Mouse (Mus musculus): ENCODE measurements around the gene Parn. TPM values are rescaled to one million over a fixed set of nuclear protein-coding genes. Genes with fewer than 3 reads are reported as not detected.

The Parn gene
- total and polyA plus RNA-seq, 3 experiments, result 48.7 to 88.6 (median 62.6) TPM

DNA sequence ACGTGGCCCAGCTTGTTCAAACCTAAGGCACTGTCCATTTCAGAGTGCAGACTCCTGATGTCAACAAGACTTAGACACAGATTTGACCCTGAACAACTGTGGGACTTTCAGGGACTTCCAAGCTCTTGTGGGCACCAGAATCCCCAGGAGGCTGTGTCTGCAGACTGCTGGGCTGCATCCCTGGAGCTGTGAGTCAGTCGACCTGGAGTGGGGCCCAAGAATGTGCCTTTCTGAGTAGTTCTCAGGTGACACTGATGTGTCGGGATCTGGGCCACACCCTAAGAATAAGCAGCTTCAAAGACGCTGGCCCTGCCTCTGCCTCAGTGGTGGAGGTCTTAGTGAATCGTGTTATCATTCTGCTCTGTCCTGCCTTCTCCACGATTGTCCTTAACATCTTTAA, 146.6 kb downstream of the Parn start:
- dilution Hi-C loops (cut with MboI; ENCODE audit: extremely low pct_ligation_motif_present, extremely low pct_unique_long_range_greater_than_20kb, low sequenced_read_pairs) (no loop called here), in situ Hi-C loops (cut with MboI; ENCODE audit: low pct_ligation_motif_present, low pct_unique_long_range_greater_than_20kb, low sequenced_read_pairs) (no loop called here)
- no peak overlapping the region for H3K27ac ChIP-seq (ENCODE audit: insufficient read depth, low read depth)
- H3K79me2 ChIP-seq (replicated peaks; ENCODE audit: control insufficient read depth, extremely low read depth, insufficient read depth, poor library complexity, severe bottlenecking), result no peaks in the 10 kb centered on the region
- no peak for DNase-seq (ENCODE audit: extremely low read depth)
- no peak overlapping the region for H3K4me2 ChIP-seq (ENCODE audit: insufficient read depth, low read depth, poor library complexity, severe bottlenecking)
- H3K9ac ChIP-seq (ENCODE audit: insufficient read depth, low read depth), result no peak overlapping the region
- no peaks in the 10 kb centered on the region for H3K9me3 ChIP-seq (replicated peaks; ENCODE audit: low read length)
- H3K4me1 ChIP-seq (ENCODE audit: control insufficient read depth in 1 of 2, insufficient read depth in 2 of 2), result no peaks in the 10 kb centered on the region
- TF ChIP-seq JUND (conservative IDR thresholded peaks at IDR 0.05; ENCODE audit: low read depth, low read length), result no peak
- TF ChIP-seq ZKSCAN1 (IDR thresholded peaks at IDR 0.05; ENCODE audit: borderline replicate concordance, low read depth, low read length), result no peak
- no peak for TF ChIP-seq GABPA (IDR thresholded peaks at IDR 0.05; ENCODE audit: insufficient replicate concordance, low read depth, low read length)
- TF ChIP-seq HCFC1 (IDR thresholded peaks at IDR 0.05; ENCODE audit: low read depth, low read length), result no peak
- no peak for TF ChIP-seq CTCF (conservative IDR thresholded peaks at IDR 0.05 in 1 of 2, IDR thresholded peaks at IDR 0.05 in 1 of 2; ENCODE audit: low read depth in 2 of 2, low read length in 2 of 2)
- TF ChIP-seq KAT2A (IDR thresholded peaks at IDR 0.05; ENCODE audit: insufficient replicate concordance, low read length), result no peak
- no peak for TF ChIP-seq ETS1 (conservative IDR thresholded peaks at IDR 0.05; ENCODE audit: low read depth, low read length)
- TF ChIP-seq ZC3H11A (IDR thresholded peaks at IDR 0.05; ENCODE audit: low read depth, low read length), result no peak
- no peak for TF ChIP-seq CHD2 (IDR thresholded peaks at IDR 0.05; ENCODE audit: low read length)
- TF ChIP-seq MEF2A (IDR thresholded peaks at IDR 0.05; ENCODE audit: borderline replicate concordance, low read depth, low read length), result no peak
- TF ChIP-seq ZMIZ1 (IDR thresholded peaks at IDR 0.05; ENCODE audit: low read depth, low read length), result no peak
- no peak for TF ChIP-seq ZNF384 (IDR thresholded peaks at IDR 0.05; ENCODE audit: low read depth, low read length)
- no peak for TF ChIP-seq UBTF (IDR thresholded peaks at IDR 0.05; ENCODE audit: low read depth, low read length)
- TF ChIP-seq PAX5 (IDR thresholded peaks at IDR 0.05; ENCODE audit: low read length), result no peak
- no peak for TF ChIP-seq MAZ (IDR thresholded peaks at IDR 0.05; ENCODE audit: low read depth, low read length)
- TF ChIP-seq SMC3 (IDR thresholded peaks at IDR 0.05; ENCODE audit: low read depth, low read length), result no peak
- TF ChIP-seq SIN3A (IDR thresholded peaks at IDR 0.05; ENCODE audit: low read length), result no peak
- TF ChIP-seq TBP (conservative IDR thresholded peaks at IDR 0.05; ENCODE audit: low read depth, low read length), result no peak
- H3K36me3 ChIP-seq (replicated peaks in 1 of 2; ENCODE audit: control insufficient read depth in 1 of 2, insufficient read depth in 1 of 2, low read length in 1 of 2), result no peaks in the 10 kb centered on the region
- H3K27me3 ChIP-seq (replicated peaks), result peaks cover 2% of the 10 kb centered on the region
- H3K4me3 ChIP-seq (replicated peaks in 1 of 3; ENCODE audit: low read depth in 2 of 3, low read length in 2 of 3, poor library complexity in 1 of 3), result no peak overlapping the region

DNA sequence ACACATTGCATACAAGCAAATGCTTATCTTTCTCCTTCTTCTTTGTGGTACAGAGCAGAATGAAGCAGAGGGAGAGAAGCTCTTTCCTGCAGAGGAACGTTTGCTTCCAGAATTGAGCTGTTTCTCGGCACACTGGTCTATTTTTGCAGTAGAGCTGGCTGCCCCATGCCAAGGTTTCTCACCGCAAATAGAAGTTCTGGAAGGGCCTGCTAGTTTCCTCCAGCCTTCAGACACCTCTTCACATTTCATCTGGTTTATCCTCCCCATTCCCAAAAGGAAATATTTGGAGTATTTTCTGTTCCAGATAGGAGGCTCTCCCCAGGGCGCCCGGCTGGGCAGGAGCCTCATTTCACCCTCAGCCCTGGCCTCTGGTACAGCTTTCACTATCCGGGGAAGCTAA, 147.7 kb downstream of the Parn start:
- in situ Hi-C loops (cut with MboI; ENCODE audit: low pct_ligation_motif_present, low pct_unique_long_range_greater_than_20kb, low sequenced_read_pairs), result no loop called here

More for the DNA sequence above, 147.7 kb downstream of the Parn start:
- Histone ChIP-seq H3K9me3 (replicated peaks; ENCODE audit: low read length) (no peaks in the 10 kb centered on the region), H3K4me2 (ENCODE audit: insufficient read depth, low read depth, poor library complexity, severe bottlenecking) (no peak overlapping the region), H3K4me1 (ENCODE audit: control insufficient read depth in 1 of 2, insufficient read depth in 2 of 2) (no peaks in the 10 kb centered on the region), H3K27ac (ENCODE audit: insufficient read depth, low read depth) (no peak overlapping the region), H3K4me3 (replicated peaks in 1 of 3; ENCODE audit: low read depth in 2 of 3, low read length in 2 of 3, poor library complexity in 1 of 3) (no peak overlapping the region), H3K9ac (ENCODE audit: insufficient read depth, low read depth) (no peak overlapping the region), H3K27me3 (replicated peaks) (peaks cover 2% of the 10 kb centered on the region), H3K79me2 (replicated peaks; ENCODE audit: control insufficient read depth, extremely low read depth, insufficient read depth, poor library complexity, severe bottlenecking) (no peaks in the 10 kb centered on the region), H3K36me3 (replicated peaks in 1 of 2; ENCODE audit: control insufficient read depth in 1 of 2, insufficient read depth in 1 of 2, low read length in 1 of 2) (no peaks in the 10 kb centered on the region)
- TF ChIP-seq MEF2A (IDR thresholded peaks at IDR 0.05; ENCODE audit: borderline replicate concordance, low read depth, low read length) (no peak), ZC3H11A (IDR thresholded peaks at IDR 0.05; ENCODE audit: low read depth, low read length) (no peak), NELFE (IDR thresholded peaks at IDR 0.05; ENCODE audit: low read depth, low read length) (no peak), ZKSCAN1 (IDR thresholded peaks at IDR 0.05; ENCODE audit: borderline replicate concordance, low read depth, low read length) (no peak), USF2 (conservative IDR thresholded peaks at IDR 0.05; ENCODE audit: low read depth, low read length) (no peak), ZMIZ1 (IDR thresholded peaks at IDR 0.05; ENCODE audit: low read depth, low read length) (no peak), RAD21 (IDR thresholded peaks at IDR 0.05; ENCODE audit: low read depth, low read length) (no peak), NRF1 (IDR thresholded peaks at IDR 0.05; ENCODE audit: low read depth, low read length) (no peak)
- dilution Hi-C loops (cut with MboI; ENCODE audit: extremely low pct_ligation_motif_present, extremely low pct_unique_long_range_greater_than_20kb, low sequenced_read_pairs), result no loop called here
- DNase-seq (ENCODE audit: extremely low read depth), result no peak
